Mouse (Mus musculus): ENCODE results near the gene Lrrc39. TPM values are rescaled to one million over a fixed set of nuclear protein-coding genes. Genes with fewer than 3 reads are reported as not detected.
"Not testable (repeated sequence)": the region's sequence is repeated elsewhere in the genome, so short reads cannot be mapped to it uniquely, and the experiment has no call there.

Gene Lrrc39
- total RNA-seq (2021) = 1 to 10 TPM; 1.8 to 9.0 TPM
- long read RNA-seq, experiment 1, partial matches to known transcripts = 0 of 3 reads
- long read RNA-seq, experiment 1, other reads (novel, unspliced or antisense) = 1 of 3 reads
- long read RNA-seq, experiment 2, partial matches to known transcripts = 0 of 4 reads
- long read RNA-seq, experiment 2, other reads (novel, unspliced or antisense) = 2 of 4 reads

GRCm38 (mm10) chr3:116562408-116563094 is at the start of gene Lrrc39:
Gene Lrrc39 (plus strand): TSS chr3:116562973.
- DNase-seq (ENCODE audit: low spot score in 2 of 2) = no peak

- DNase-seq (ENCODE audit: low spot score in 2 of 2) = no peak
Measured at GRCm38 (mm10) chr3:116520141-116520761, 42.5 kb upstream of the Lrrc39 start.

GRCm38 (mm10) chr3:116529741-116530140 is 33.0 kb upstream of the Lrrc39 start:
- DNase-seq (ENCODE audit: low spot score in 2 of 2) = no peak

DNA sequence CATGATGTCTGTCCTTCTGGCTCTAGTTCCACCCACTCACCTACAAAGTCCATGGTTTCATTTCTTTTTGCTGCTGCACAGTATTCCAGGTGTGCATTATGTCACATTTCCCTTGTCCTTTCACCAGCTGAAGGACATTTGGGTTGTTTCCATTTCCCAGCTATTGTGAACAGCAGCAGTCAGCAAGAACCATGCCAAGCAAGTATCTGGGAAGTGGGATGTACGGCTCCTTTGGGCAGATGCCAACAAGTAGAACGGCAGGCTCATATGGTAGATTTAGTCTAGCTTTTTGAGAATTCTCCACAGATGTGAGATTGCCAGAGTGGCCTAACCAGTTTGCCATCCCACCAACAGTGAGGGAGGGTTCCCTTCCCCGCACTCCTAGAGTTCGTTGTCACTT is 31.9 kb upstream of the Lrrc39 start:
- no peak for DNase-seq (ENCODE audit: low spot score in 2 of 2)

- no peak for DNase-seq (ENCODE audit: low spot score in 2 of 2)
Measured at GRCm38 (mm10) chr3:116536428-116537199, 26.2 kb upstream of the Lrrc39 start.

GRCm38 (mm10) chr3:116537200-116537573 is 25.6 kb upstream of the Lrrc39 start:
- DNase-seq (ENCODE audit: low spot score in 2 of 2) = no peak

- DNase-seq (ENCODE audit: low spot score in 2 of 2) = no peak
Measured at GRCm38 (mm10) chr3:116542070-116542469, 20.7 kb upstream of the Lrrc39 start.

DNA sequence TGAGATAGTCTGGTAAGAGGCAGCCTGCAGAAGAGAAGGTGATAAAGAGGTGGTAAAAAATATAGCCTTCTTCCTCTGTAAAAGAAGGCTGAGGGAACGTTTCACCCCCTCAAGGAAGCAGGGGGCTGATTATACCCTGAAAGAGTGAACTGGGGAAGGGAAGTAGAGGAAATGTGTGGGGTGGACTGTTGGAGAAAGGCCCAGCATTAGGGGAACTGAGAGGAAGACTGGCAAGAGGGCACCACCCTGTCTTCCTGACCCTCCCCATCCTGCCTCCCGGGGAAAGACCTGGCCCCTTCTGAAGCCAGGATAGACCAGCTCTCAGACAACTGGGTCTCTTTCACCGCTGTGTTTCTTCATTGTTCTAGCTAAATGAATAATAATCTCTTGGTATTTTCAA is 20.2 kb upstream of the Lrrc39 start:
- DNase-seq (ENCODE audit: low spot score in 2 of 2) = no peak

DNA sequence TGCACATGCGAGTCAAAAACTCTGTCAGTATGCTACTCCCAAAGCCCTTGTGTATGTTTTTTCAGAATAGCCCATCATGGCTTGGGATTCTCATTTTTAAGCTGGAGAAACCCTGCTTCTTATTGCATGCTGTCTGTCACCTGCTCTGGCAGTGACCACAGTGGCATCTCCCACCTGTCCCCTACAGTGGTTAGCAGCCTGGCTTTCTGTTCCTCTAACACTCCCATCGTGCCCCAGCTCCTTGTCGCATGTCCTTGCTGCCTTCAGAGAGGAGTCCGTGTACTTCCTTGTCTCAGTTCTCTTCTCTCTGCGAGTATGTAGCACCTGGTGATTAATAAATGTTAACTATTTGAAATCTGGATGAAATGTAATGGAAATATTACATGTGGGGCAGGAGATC is 15.3 kb upstream of the Lrrc39 start:
- no peak for DNase-seq (ENCODE audit: low spot score in 2 of 2)

- DNase-seq (ENCODE audit: low spot score in 2 of 2) = no peak
Measured at GRCm38 (mm10) chr3:116551362-116551761, 11.4 kb upstream of the Lrrc39 start.

- not testable (repeated sequence) for DNase-seq (ENCODE audit: low spot score in 2 of 2)
Measured at GRCm38 (mm10) chr3:116561315-116561714, 1.5 kb upstream of the Lrrc39 start.

DNA sequence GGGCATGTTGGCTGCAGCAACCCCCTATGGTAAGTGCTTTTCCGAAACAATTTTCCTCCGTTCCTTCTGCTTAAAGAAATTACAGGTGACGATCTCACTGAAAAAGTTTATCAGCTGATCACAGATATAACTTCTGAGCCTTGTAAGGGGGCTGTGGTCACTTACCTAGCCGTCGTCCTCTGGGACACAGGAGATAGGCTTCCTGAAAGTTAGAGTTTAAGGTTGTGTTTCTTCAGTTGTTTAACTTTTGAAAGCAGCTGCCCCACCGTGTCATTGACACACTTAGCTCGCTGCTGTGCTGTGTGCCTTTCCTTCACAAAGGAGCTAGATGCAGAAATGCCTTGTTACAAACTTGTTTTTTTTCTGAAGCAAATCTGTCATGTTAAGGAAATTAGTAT is 321 bp downstream of the Lrrc39 start:
- no peak for DNase-seq (ENCODE audit: low spot score in 2 of 2)

- no peak for DNase-seq (ENCODE audit: low spot score in 2 of 2)
Measured at GRCm38 (mm10) chr3:116570628-116571027, 7.9 kb downstream of the Lrrc39 start.

DNA sequence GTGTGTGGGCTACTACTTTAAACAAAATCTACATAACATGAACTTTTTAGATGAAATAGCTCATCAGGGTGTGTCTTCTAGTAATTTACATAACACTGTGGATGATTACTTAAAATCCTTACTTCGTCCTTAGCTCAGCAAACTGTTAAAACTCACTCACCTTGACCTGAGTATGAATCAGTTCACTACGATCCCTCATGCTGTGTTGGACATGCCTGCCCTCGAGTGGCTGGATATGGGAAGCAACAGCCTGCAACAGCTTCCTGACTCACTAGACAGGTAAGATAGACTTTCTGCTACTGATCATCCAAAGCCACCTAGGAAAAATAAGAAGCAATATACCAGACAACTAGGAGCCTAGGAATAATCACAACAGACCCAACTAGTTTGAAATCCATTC is 14.5 kb downstream of the Lrrc39 start:
- no peak for DNase-seq (ENCODE audit: low spot score in 2 of 2)

- no peak for DNase-seq (ENCODE audit: low spot score in 2 of 2)
Measured at GRCm38 (mm10) chr3:116582201-116582600, 19.4 kb downstream of the Lrrc39 start.

GRCm38 (mm10) chr3:116594076-116594727 is 31.4 kb downstream of the Lrrc39 start:
- DNase-seq (ENCODE audit: low spot score in 2 of 2) = no peak

- DNase-seq (ENCODE audit: low spot score in 2 of 2) = peak; percentile 97 to 98
Measured at GRCm38 (mm10) chr3:116594728-116595602, 32.2 kb downstream of the Lrrc39 start, which contains the start of gene Sass6. Gene Sass6 (plus strand): TSS chr3:116594982.

DNA sequence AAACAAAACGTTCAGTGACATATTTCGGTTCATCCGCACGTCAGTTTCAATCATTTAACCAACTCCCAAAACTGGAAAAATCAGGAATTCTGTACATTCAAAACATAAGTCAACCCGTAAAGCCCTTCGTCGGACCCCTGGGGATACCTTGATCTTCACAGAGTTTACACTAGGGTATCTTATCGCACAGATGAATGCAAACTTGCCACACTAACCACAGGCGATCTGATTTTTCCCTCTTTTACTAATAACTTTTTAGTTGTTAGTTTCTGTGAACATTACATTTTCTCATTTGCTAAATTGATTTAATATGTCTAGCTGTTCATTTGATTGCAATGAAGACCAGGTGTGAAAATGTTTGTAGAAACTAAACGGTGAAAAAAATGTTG is 32.8 kb downstream of the Lrrc39 start:
- no peak for DNase-seq (ENCODE audit: low spot score in 2 of 2)

DNA sequence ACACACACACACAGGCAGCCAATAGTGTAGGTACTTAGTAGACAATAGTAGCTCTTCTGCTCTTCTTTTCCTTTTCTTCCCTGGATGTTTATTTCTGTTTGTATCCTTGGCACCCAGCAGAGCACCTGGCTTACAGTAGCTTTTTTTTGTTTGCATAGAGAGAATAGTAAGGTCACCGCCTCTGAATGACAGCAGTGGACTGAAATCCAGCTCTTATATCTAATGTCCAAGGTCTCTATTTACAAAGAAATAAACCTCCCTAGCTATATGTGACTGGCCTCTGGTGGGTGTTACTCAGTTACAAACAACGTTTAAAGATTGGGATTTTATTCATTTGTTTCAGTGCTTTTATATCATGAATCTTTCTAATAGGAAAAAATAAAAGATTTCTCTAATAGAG is 36.9 kb downstream of the Lrrc39 start:
- DNase-seq (ENCODE audit: low spot score in 2 of 2) = no peak

DNA sequence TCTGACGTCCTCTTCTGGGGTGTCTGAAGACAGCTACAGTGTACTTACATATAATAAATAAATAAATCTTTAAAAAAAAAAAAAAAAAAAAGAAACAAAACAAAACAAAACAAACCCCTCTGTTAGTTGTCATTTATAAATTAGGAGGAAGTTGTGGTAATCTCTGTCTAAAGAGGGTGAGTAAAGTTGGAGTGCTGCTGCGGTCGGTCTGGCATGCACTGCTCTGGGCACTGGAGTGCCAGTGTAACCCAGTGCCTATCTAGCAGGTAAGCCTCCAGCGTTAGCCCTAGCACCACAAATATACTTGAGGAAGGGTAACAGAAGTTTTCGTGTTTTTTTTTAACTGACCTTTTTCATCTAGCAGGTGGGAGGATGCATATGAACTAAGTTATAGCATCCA is 38.2 kb downstream of the Lrrc39 start:
- no peak for DNase-seq (ENCODE audit: low spot score in 2 of 2)

Measured in adrenal gland, adult 18-20 months (tissue).